Mouse (Mus musculus) CH12.LX (cell line): ENCODE measurements around the gene Mmp9. TPM values are rescaled to one million over a fixed set of nuclear protein-coding genes. Genes with fewer than 3 reads are reported as not detected.

ENCODE experiments used
- DNase-seq: peaks from one replicate; pipeline ENCODE4 v3.0.0-alpha.2; 2013; ENCODE audit errors: extremely low read depth
- H3K27ac ChIP-seq: 2 replicates; pipeline ENCODE4 v1.5.1; 2012; ENCODE audit warnings: low read depth, mild to moderate bottlenecking, control low read depth, moderate library complexity; ENCODE audit not compliant: insufficient read depth
- H3K27me3 ChIP-seq: replicated peaks from 2 replicates; pipeline ENCODE3; 2012; ENCODE audit warnings: inconsistent platforms
- H3K36me3 ChIP-seq, 2 experiments: replicated peaks in 1 of 2; 2 replicates each; pipeline versions ENCODE3 to v1.6.1; 2012; ENCODE audit warnings: inconsistent platforms in 1 of 2, low read length in 1 of 2, mild to moderate bottlenecking in 1 of 2, mixed read lengths in 1 of 2, moderate library complexity in 1 of 2; ENCODE audit not compliant: control insufficient read depth in 1 of 2, insufficient read depth in 1 of 2
- H3K4me1 ChIP-seq, 2 experiments: 2 replicates each; pipeline ENCODE4 v1.6.1; 2012; ENCODE audit warnings: inconsistent platforms in 1 of 2, moderate library complexity in 1 of 2; ENCODE audit not compliant: insufficient read depth in 2 of 2, control insufficient read depth in 1 of 2
- H3K4me2 ChIP-seq: 2 replicates; pipeline ENCODE4 v1.6.1; 2012; ENCODE audit warnings: low read depth, mild to moderate bottlenecking, control low read depth; ENCODE audit not compliant: poor library complexity, insufficient read depth, severe bottlenecking
- H3K4me3 ChIP-seq, 3 experiments: fragments of 150-350 bp in 1 of 3; sonication (generic) in 1 of 3; replicated peaks in 1 of 3; 2 replicates each; pipeline versions ENCODE3 to v1.5.1; 2011 to 2012; ENCODE audit warnings: low read depth in 2 of 3, low read length in 2 of 3, mild to moderate bottlenecking in 2 of 3, moderate library complexity in 2 of 3, control low read depth in 1 of 3, improper control_type of control experiment in 1 of 3, inconsistent platforms in 1 of 3, mixed read lengths in 1 of 3; ENCODE audit not compliant: poor library complexity in 1 of 3
- H3K79me2 ChIP-seq: replicated peaks from 2 replicates; pipeline ENCODE4 v1.6.1; 2012; ENCODE audit warnings: mild to moderate bottlenecking, moderate library complexity; ENCODE audit not compliant: control insufficient read depth, poor library complexity, insufficient read depth, severe bottlenecking; ENCODE audit errors: extremely low read depth
- H3K9ac ChIP-seq: 2 replicates; pipeline ENCODE4 v1.6.1; 2012; ENCODE audit warnings: low read depth, mild to moderate bottlenecking, control low read depth, moderate library complexity; ENCODE audit not compliant: insufficient read depth
- H3K9me3 ChIP-seq: replicated peaks from 2 replicates; pipeline ENCODE3; 2012; ENCODE audit warnings: low read length, inconsistent platforms, mixed read lengths
- CHD1 ChIP-seq: IDR thresholded peaks from 2 replicates; pipeline ENCODE4 v1.6.1; 2012; ENCODE audit warnings: low read depth, low read length, improper control_type of control experiment, inconsistent platforms
- CTCF ChIP-seq, 2 experiments: IDR thresholded peaks in 1 of 2; conservative IDR thresholded peaks in 1 of 2; 2 replicates each; pipeline ENCODE4 v1.5.1; 2011 to 2012; ENCODE audit warnings: low read depth in 2 of 2, low read length in 2 of 2, improper control_type of control experiment in 1 of 2, inconsistent platforms in 1 of 2, mild to moderate bottlenecking in 1 of 2, moderate library complexity in 1 of 2
- ELF1 ChIP-seq: IDR thresholded peaks from 2 replicates; pipeline ENCODE4 v1.6.1; 2014; ENCODE audit warnings: low read depth, mild to moderate bottlenecking, inconsistent platforms, low read length, improper control_type of control experiment
- ETS1 ChIP-seq: conservative IDR thresholded peaks from 2 replicates; pipeline ENCODE4 v1.6.1; 2012; ENCODE audit warnings: low read depth, mild to moderate bottlenecking, inconsistent platforms, low read length, improper control_type of control experiment, moderate library complexity
- HCFC1 ChIP-seq: IDR thresholded peaks from 2 replicates; pipeline ENCODE4 v1.6.1; 2012; ENCODE audit warnings: low read depth, mild to moderate bottlenecking, inconsistent platforms, low read length, improper control_type of control experiment
- IRF4 ChIP-seq: IDR thresholded peaks from 2 replicates; pipeline ENCODE4 v1.6.1; 2014; ENCODE audit warnings: low read depth, mild to moderate bottlenecking, inconsistent platforms, low read length, improper control_type of control experiment
- MAX ChIP-seq: IDR thresholded peaks from 2 replicates; pipeline ENCODE4 v1.6.1; 2011; ENCODE audit warnings: low read length, improper control_type of control experiment
- MAZ ChIP-seq: IDR thresholded peaks from 2 replicates; pipeline ENCODE4 v1.6.1; 2012; ENCODE audit warnings: low read depth, mild to moderate bottlenecking, inconsistent platforms, low read length, improper control_type of control experiment, moderate library complexity
- MEF2A ChIP-seq: IDR thresholded peaks from 2 replicates; pipeline ENCODE4 v1.6.1; 2014; ENCODE audit warnings: low read depth, mild to moderate bottlenecking, inconsistent platforms, low read length, improper control_type of control experiment, borderline replicate concordance
- MYC ChIP-seq: IDR thresholded peaks from 2 replicates; pipeline ENCODE4 v1.6.1; 2011; ENCODE audit warnings: low read depth, mild to moderate bottlenecking, improper control_type of control experiment, low read length
- NRF1 ChIP-seq: IDR thresholded peaks from 2 replicates; pipeline ENCODE4 v1.6.1; 2014; ENCODE audit warnings: low read depth, mild to moderate bottlenecking, inconsistent platforms, low read length, improper control_type of control experiment, moderate library complexity
- POLR2A ChIP-seq: IDR thresholded peaks from 2 replicates; pipeline ENCODE4 v1.6.1; 2011; ENCODE audit warnings: low read depth, mild to moderate bottlenecking, improper control_type of control experiment, low read length
- POLR2AphosphoS2 ChIP-seq: IDR thresholded peaks from 2 replicates; pipeline ENCODE4 v1.6.1; 2011; ENCODE audit warnings: low read depth, low read length, improper control_type of control experiment
- RAD21 ChIP-seq: IDR thresholded peaks from 2 replicates; pipeline ENCODE4 v1.6.1; 2011; ENCODE audit warnings: low read depth, mild to moderate bottlenecking, low read length, improper control_type of control experiment, moderate library complexity
- SIN3A ChIP-seq: IDR thresholded peaks from 2 replicates; pipeline ENCODE4 v1.6.1; 2012; ENCODE audit warnings: low read length, improper control_type of control experiment, inconsistent platforms
- TBP ChIP-seq: conservative IDR thresholded peaks from 2 replicates; pipeline ENCODE4 v1.6.1; 2011; ENCODE audit warnings: low read depth, low read length, improper control_type of control experiment
- TCF12 ChIP-seq: IDR thresholded peaks from 2 replicates; pipeline ENCODE4 v1.6.1; 2014; ENCODE audit warnings: low read depth, mild to moderate bottlenecking, inconsistent platforms, low read length, improper control_type of control experiment
- UBTF ChIP-seq: IDR thresholded peaks from 2 replicates; pipeline ENCODE4 v1.6.1; 2012; ENCODE audit warnings: low read depth, mild to moderate bottlenecking, inconsistent platforms, low read length, improper control_type of control experiment, moderate library complexity
- USF2 ChIP-seq: conservative IDR thresholded peaks from 2 replicates; pipeline ENCODE4 v1.6.1; 2011; ENCODE audit warnings: low read depth, low read length, improper control_type of control experiment
- ZC3H11A ChIP-seq: IDR thresholded peaks from 2 replicates; pipeline ENCODE4 v1.6.1; 2012; ENCODE audit warnings: low read depth, mild to moderate bottlenecking, inconsistent platforms, low read length, improper control_type of control experiment
- ZMIZ1 ChIP-seq: IDR thresholded peaks from 2 replicates; pipeline ENCODE4 v1.6.1; 2012; ENCODE audit warnings: low read depth, mild to moderate bottlenecking, inconsistent platforms, low read length, improper control_type of control experiment
- ZNF384 ChIP-seq: IDR thresholded peaks from 2 replicates; pipeline ENCODE4 v1.6.1; 2012; ENCODE audit warnings: low read depth, low read length, improper control_type of control experiment, inconsistent platforms
- dilution Hi-C: fragments of 300-500 bp; cut with MboI; formaldehyde crosslinking; loops from 2 replicates; pipeline ENCODE4 v1.14.3; 2020; ENCODE audit warnings: low sequenced_read_pairs; ENCODE audit not compliant: extremely low pct_unique_long_range_greater_than_20kb, extremely low pct_ligation_motif_present
- in situ Hi-C: fragments of 300-500 bp; cut with MboI; formaldehyde crosslinking; loops from 3 replicates; pipeline ENCODE4 v1.14.3; 2019; ENCODE audit warnings: low sequenced_read_pairs, low pct_ligation_motif_present, low pct_unique_long_range_greater_than_20kb, mixed read lengths
- polyA plus RNA-seq: library from polyadenylated mRNA; unstranded; fragments of >175 nt; gene quantifications from 2 replicates; pipeline ENCODE4 v1.2.1, GENCODE M21; 2012; ENCODE audit warnings: low read depth; ENCODE audit not compliant: insufficient read length
- total RNA-seq, 2 experiments: library from RNA; depleted of rRNA; stranded (reverse); fragments of 300-350 nt in 1 of 2; fragments of >200 nt in 1 of 2; gene quantifications; 2 replicates each; pipeline ENCODE4 v1.2.3; 2012 to 2014

Gene Mmp9
- total RNA-seq (2012; rRNA removed) (not detected in 2 replicates), total RNA-seq (2014; rRNA removed) (not detected in 2 replicates), polyA plus RNA-seq (not detected in 2 replicates)

- DNase-seq = no peak
These were observed at the start of gene Mmp9 for GRCm38 (mm10) chr2:164940140-164940830. TSS of gene Mmp9 (plus strand) at chr2:164940780.

GRCm38 (mm10) chr2:164891056-164891834 lies 49.3 kb upstream of the Mmp9 start:
- TF ChIP-seq MAX = no peak
- TF ChIP-seq RAD21 = no peak
- TF ChIP-seq TBP = no peak
- no peak for TF ChIP-seq ZMIZ1
- TF ChIP-seq MEF2A = no peak
- no peak for TF ChIP-seq ZNF384
- TF ChIP-seq USF2 = no peak
- no peak for TF ChIP-seq CHD1
- TF ChIP-seq ETS1 = no peak
- no peak for TF ChIP-seq ZC3H11A
- TF ChIP-seq MAZ = no peak
- no peak for TF ChIP-seq POLR2AphosphoS2
- TF ChIP-seq HCFC1 = no peak
- no peak for TF ChIP-seq TCF12
- TF ChIP-seq NRF1 = no peak
- no peak for TF ChIP-seq MYC
- no peak for TF ChIP-seq IRF4
- TF ChIP-seq ELF1 = no peak
- no peak for TF ChIP-seq POLR2A
- dilution Hi-C loops (no loop called here), in situ Hi-C loops (no loop called here)
- no peak overlapping the region for H3K27ac ChIP-seq
- H3K4me1 ChIP-seq = no peaks in the 10 kb centered on the region
- peaks cover 100% of the 10 kb centered on the region in 2 experiments for H3K36me3 ChIP-seq
- H3K27me3 ChIP-seq = no peaks in the 10 kb centered on the region
- H3K9me3 ChIP-seq = no peaks in the 10 kb centered on the region
- H3K4me3 ChIP-seq = no peak overlapping the region
- no peak overlapping the region for H3K4me2 ChIP-seq
- H3K9ac ChIP-seq = no peak overlapping the region
- H3K79me2 ChIP-seq = no peaks in the 10 kb centered on the region
- no peak for DNase-seq

More at GRCm38 (mm10) chr2:164940140-164940830, at the start of gene Mmp9:
- dilution Hi-C loops (no loop called here), in situ Hi-C loops (loop anchor here (10.0 kb wide), 1 partner anchor 425 kb away; the partner anchor contains the start of gene Zfp663)
- Histone ChIP-seq H3K27ac (no peak within 1 kb of the TSS), H3K4me1 (peaks cover 3 to 26% of the 10 kb centered on the region in 2 experiments; a peak in 2 of 4 replicates), H3K9me3 (no peaks in the 10 kb centered on the region), H3K4me2 (no peak within 1 kb of the TSS), H3K36me3 (no peaks in the 10 kb centered on the region), H3K79me2 (no peaks in the 10 kb centered on the region), H3K27me3 (peaks cover 21% of the 10 kb centered on the region), H3K9ac (no peak within 1 kb of the TSS), H3K4me3 (no peak within 1 kb of the TSS)
- TF ChIP-seq UBTF (no peak), ZC3H11A (no peak), NRF1 (no peak), POLR2AphosphoS2 (no peak), TCF12 (no peak), SIN3A (no peak), CTCF (conservative IDR thresholded peaks at IDR 0.05 in 1 of 2, IDR thresholded peaks at IDR 0.05 in 1 of 2; ENCODE audit: low read depth in 2 of 2, low read length in 2 of 2) (no peak)
